ENCODE assay signal across 8 mouse cellular contexts in the genomic region with DNA sequence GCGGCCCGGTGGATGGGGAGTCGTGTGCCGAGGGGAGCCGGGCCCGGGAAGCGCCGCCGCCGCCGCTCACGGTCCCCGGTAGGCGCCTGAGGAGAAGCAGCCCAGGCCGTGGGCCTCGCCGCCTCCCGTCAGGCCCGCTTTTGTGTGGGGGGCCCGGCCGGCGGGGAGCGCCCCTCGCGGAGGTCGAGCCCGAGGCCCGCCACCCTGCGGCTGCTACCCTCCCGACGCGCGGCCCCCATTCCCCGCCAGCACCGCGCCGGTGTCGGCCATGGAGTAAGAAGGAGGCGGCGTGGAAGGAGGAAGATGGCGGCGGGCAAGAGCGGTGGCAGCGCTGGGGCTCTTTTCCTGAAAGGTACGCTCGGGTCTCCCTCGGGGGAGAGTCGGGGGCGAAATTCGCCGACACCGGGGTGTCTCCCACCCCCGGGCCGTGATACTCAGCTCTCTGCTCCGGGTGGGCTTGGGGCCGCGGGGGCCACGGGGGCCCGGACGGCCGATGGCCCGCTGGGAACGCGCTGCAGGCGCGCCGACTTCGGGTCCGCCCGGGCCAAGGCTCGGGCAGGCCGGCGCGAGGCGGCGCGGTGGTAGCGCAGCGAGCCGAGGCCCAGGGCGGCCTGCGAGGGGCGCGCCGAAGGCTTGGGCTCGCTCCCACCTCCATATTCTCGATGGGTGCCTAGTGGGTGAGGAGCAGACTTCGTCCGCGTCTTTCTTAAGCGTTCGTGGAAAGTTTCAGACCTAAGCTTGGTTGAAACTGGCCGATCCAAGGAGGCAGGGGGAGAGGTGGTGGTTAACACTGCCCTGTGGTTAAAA. TPM values are rescaled to one million over a fixed set of nuclear protein-coding genes. Genes with fewer than 3 reads are reported as not detected.
A peak's percentile ranks its signal among the peaks of the same experiment; 100 is the strongest.
DNase-seq lines count a peak whose midpoint lies in the region; ATAC-seq and TF ChIP-seq lines count a peak whose summit lies in the region.

No protein-coding gene starts in this region.

- no peak; the same call in 1 of the 2 replicates for TF ChIP-seq CTCF in liver, embryonic 14.5 days (IDR thresholded peaks at IDR 0.05; ENCODE audit: low read depth)

- peak overlapping the region; percentile 82 for H3K4me3 ChIP-seq in brown adipose tissue, adult 24 weeks (ENCODE audit: insufficient read depth, low read depth, low read length)
- peak overlapping the region; percentile 96 for H3K4me3 ChIP-seq in forebrain, embryonic 10.5 days
- peak overlapping the region; percentile 98 for H3K4me3 ChIP-seq in heart, embryonic 15.5 days
- peak overlapping the region; percentile 79 to 98 for H3K4me3 ChIP-seq in liver, embryonic 14.5 days (ENCODE audit: insufficient read depth in 1 of 2, low read depth in 2 of 2, low read length in 2 of 2)

- peak overlapping the region; percentile 99 for H3K9ac ChIP-seq in heart, embryonic 15.5 days
- H3K9ac ChIP-seq in liver, embryonic 14.5 days (replicated peaks): peak overlapping the region; percentile 91

- WGBS in forebrain, embryonic 10.5 days: 1% methylated on average over 93 of the region's 93 CpGs
- 1% methylated on average over 92 of the region's 93 CpGs for WGBS in heart, embryonic 15.5 days
- WGBS in liver, embryonic 14.5 days (ENCODE audit: insufficient replicate concordance): under 1% methylated on average over 83 of the region's 93 CpGs

- ATAC-seq in heart, embryonic 15.5 days (replicated peaks; ENCODE audit: insufficient number of reproducible peaks, insufficient read depth, low FRiP score, low read depth): peak; percentile 82
- peak; percentile 85 for ATAC-seq in liver, embryonic 14.5 days (ENCODE audit: insufficient read depth)

- no peaks in the 10 kb centered on the region for H3K27me3 ChIP-seq in forebrain, embryonic 10.5 days (ENCODE audit: poor library complexity, severe bottlenecking)
- no peaks in the 10 kb centered on the region for H3K27me3 ChIP-seq in heart, embryonic 15.5 days
- H3K27me3 ChIP-seq in liver, embryonic 14.5 days (ENCODE audit: control insufficient read depth, insufficient read depth, low read length): no peaks in the 10 kb centered on the region
- H3K27me3 ChIP-seq in splenic B cell, adult 2 months (ENCODE audit: control insufficient read depth, insufficient read depth, low read length, poor library complexity, severe bottlenecking): no peaks in the 10 kb centered on the region

- H3K4me2 ChIP-seq in heart, embryonic 15.5 days: peak overlapping the region; percentile 73
- H3K4me2 ChIP-seq in liver, embryonic 14.5 days (ENCODE audit: low read depth): peak overlapping the region; percentile 84

- no peak for TF ChIP-seq EP300 in liver, embryonic 14.5 days (IDR thresholded peaks at IDR 0.05; ENCODE audit: low read depth)

- H3K27ac ChIP-seq in brown adipose tissue, adult 24 weeks (replicated peaks; ENCODE audit: low read depth, low read length): peak overlapping the region; percentile 87
- peak overlapping the region; percentile 100 for H3K27ac ChIP-seq in forebrain, embryonic 10.5 days
- H3K27ac ChIP-seq in heart, embryonic 15.5 days: peak overlapping the region; percentile 99
- H3K27ac ChIP-seq in liver, embryonic 14.5 days: peak overlapping the region; percentile 49

- 0 out of 2 replicates have a peak, but pooled peaks cover 5% of the 10 kb centered on the region for H3K36me3 ChIP-seq in forebrain, embryonic 10.5 days (replicated peaks)
- H3K36me3 ChIP-seq in heart, embryonic 15.5 days: no peaks in the 10 kb centered on the region
- H3K36me3 ChIP-seq in liver, embryonic 14.5 days (replicated peaks; ENCODE audit: control insufficient read depth, insufficient read depth, low read depth): no peaks in the 10 kb centered on the region
- H3K36me3 ChIP-seq in splenic B cell, adult 2 months (ENCODE audit: control insufficient read depth, insufficient read depth, low read length, poor library complexity, severe bottlenecking): no peaks in the 10 kb centered on the region

- peaks cover 14% of the 10 kb centered on the region for H3K9me3 ChIP-seq in forebrain, embryonic 10.5 days
- H3K9me3 ChIP-seq in heart, embryonic 15.5 days (replicated peaks): no peaks in the 10 kb centered on the region
- no peaks in the 10 kb centered on the region for H3K9me3 ChIP-seq in liver, embryonic 14.5 days (ENCODE audit: control insufficient read depth, low read length)

- peaks cover 6% of the 10 kb centered on the region for H3K4me1 ChIP-seq in brown adipose tissue, adult 24 weeks (ENCODE audit: control insufficient read depth, insufficient read depth, insufficient read length, low read length)
- H3K4me1 ChIP-seq in forebrain, embryonic 10.5 days: peaks cover 21% of the 10 kb centered on the region
- H3K4me1 ChIP-seq in heart, embryonic 15.5 days (replicated peaks): peaks cover 34% of the 10 kb centered on the region
- peaks cover 10 to 11% of the 10 kb centered on the region in 2 experiments for H3K4me1 ChIP-seq in liver, embryonic 14.5 days (replicated peaks; ENCODE audit: control insufficient read depth in 2 of 2, insufficient read depth in 2 of 2, low read length in 1 of 2)

- DNase-seq in CD4-positive, CD25-positive, alpha-beta regulatory T cell, adult 2 months (ENCODE audit: low read depth, low spot score): peak; percentile 79
- peak; percentile 75 for DNase-seq in forebrain, embryonic 10.5 days (ENCODE audit: extremely low spot score, low spot score)
- peak; percentile 80 for DNase-seq in kidney, postnatal 14 days
- peak; percentile 31 to 54 (median 34) for DNase-seq in liver, embryonic 14.5 days (ENCODE audit: low read depth in 3 of 3, low spot score in 3 of 3)
- DNase-seq in natural killer cell, adult 2 months (ENCODE audit: low spot score in 2 of 2): peak; percentile 58 to 71
- DNase-seq in splenic B cell, adult 2 months (ENCODE audit: low read depth, low spot score): peak; percentile 68

RNA-seq across cellular contexts. Expression of a gene that starts 0.7 kb away (rescaled TPM):
- polyA plus RNA-seq in brown adipose tissue, adult 24 weeks (2012; ENCODE audit: insufficient read depth, insufficient read length, missing spikeins): 38.4 and 47.2 TPM in 2 replicates
- 40.8 and 48.4 TPM in 2 replicates for polyA plus RNA-seq in forebrain, embryonic 10.5 days (2016; fragmentation: Nextera tagmentation; extraction: Ambion mirVana)
- polyA plus RNA-seq in heart, embryonic 15.5 days (2015; fragmentation: Nextera tagmentation; extraction: Ambion mirVana): 33.5 and 35.0 TPM in 2 replicates
- polyA plus RNA-seq in liver, embryonic 14.5 days (2012; rRNA removed): 7.6 and 15.2 TPM in 2 replicates
- polyA plus RNA-seq in liver, embryonic 14.5 days (2014; fragmentation: Nextera tagmentation; extraction: Ambion mirVana): 14.6 and 17.1 TPM in 2 replicates

RNA-seq across cellular contexts. Expression of a gene that starts 54.8 kb away (rescaled TPM):
- polyA plus RNA-seq in brown adipose tissue, adult 24 weeks (2012; ENCODE audit: insufficient read depth, insufficient read length, missing spikeins): 3.7 and 6.7 TPM in 2 replicates
- 11.9 and 16.3 TPM in 2 replicates for polyA plus RNA-seq in forebrain, embryonic 10.5 days (2016; fragmentation: Nextera tagmentation; extraction: Ambion mirVana)
- polyA plus RNA-seq in heart, embryonic 15.5 days (2015; fragmentation: Nextera tagmentation; extraction: Ambion mirVana): 28.2 and 36.6 TPM in 2 replicates
- 0.17 and 0.29 TPM in 2 replicates for polyA plus RNA-seq in liver, embryonic 14.5 days (2012; rRNA removed)
- 0.37 and 0.66 TPM in 2 replicates for polyA plus RNA-seq in liver, embryonic 14.5 days (2014; fragmentation: Nextera tagmentation; extraction: Ambion mirVana)

Comparison
In these comparisons a context has a peak if more than half of its experiments do, and no peak if none do; other contexts are left out.
1. Peak in every context shown above with its lines: DNase-seq, ATAC-seq, H3K4me3 ChIP-seq and H3K27ac ChIP-seq.
2. H3K27ac ChIP-seq: peak in every context shown above with its lines; median percentile 100 in forebrain, embryonic 10.5 days; 99 in heart, embryonic 15.5 days; 87 in brown adipose tissue, adult 24 weeks; 49 in liver, embryonic 14.5 days.